Mouse (Mus musculus) Patski (cell line): Measurements from ENCODE around the gene Ergic3. TPM values are rescaled to one million over a fixed set of nuclear protein-coding genes. Genes with fewer than 3 reads are reported as not detected.

Source experiments
- ATAC-seq: fragments of 100-300 bp; one replicate; pipeline ENCODE4 v1.8.0; 2021
- CTCF ChIA-PET: fragments of 350-600 bp; sonication (Branson Sonifier 250); formaldehyde crosslinking; loops from one replicate; lab custom pipeline; 2022; ENCODE audit warnings: inconsistent platforms; lab: Charles Lee
- POLR2A ChIA-PET: fragments of 350-600 bp; sonication (Branson Sonifier 250); formaldehyde crosslinking; loops from one replicate; lab custom pipeline; 2022; ENCODE audit warnings: antibody characterized with exemption, inconsistent platforms; lab: Charles Lee
- DNase-seq: peaks from one replicate; pipeline ENCODE4 v3.0.0-alpha.2; 2011; ENCODE audit warnings: low read depth, low spot score
- H3K27me3 ChIP-seq: fragments of 371-371 bp; one replicate; pipeline ENCODE4 v1.5.1; 2021
- CTCF ChIP-seq: fragments of 100-300 bp; IDR thresholded peaks from one replicate; pipeline ENCODE4 v1.5.1; 2021
- in situ Hi-C: fragments of 300-500 bp; cut with MboI; formaldehyde crosslinking; loops from 3 replicates; pipeline ENCODE4 v1.11.1; 2018; ENCODE audit warnings: low pct_unique_long_range_greater_than_20kb, mixed read lengths
- polyA plus RNA-seq: library from polyadenylated mRNA; unstranded; gene quantifications from one replicate; pipeline ENCODE4 v1.2.3, GENCODE M21; 2021

Ergic3 gene
- polyA plus RNA-seq = 232 TPM

GRCm38 (mm10) chr2:156007888-156008532 lies at the start of gene Ergic3, which contains the start of gene 6430550D23Rik:
Ergic3 (plus strand) TSS chr2:156008045.
6430550D23Rik (minus strand) TSS chr2:156007977.
- no peak for TF ChIP-seq CTCF
- no peaks in the 10 kb centered on the region for H3K27me3 ChIP-seq
- ATAC-seq = peak; percentile 96
- peak; percentile 88 for DNase-seq
- ChIA-PET CTCF (no interaction called here), POLR2A (interaction anchor here (1.9 kb wide), 1 partner anchor 29 kb away, joined by 5 read pairs; no protein-coding TSS in a partner anchor)
- in situ Hi-C loops = loop anchor here (5.0 to 25.0 kb wide), 2 partner anchors 134 to 279 kb away; partner anchors contain the start of genes Nfs1 and Romo1

GRCm38 (mm10) chr2:155959981-155960380 lies 47.9 kb upstream of the Ergic3 start:
- no peaks in the 10 kb centered on the region for H3K27me3 ChIP-seq
- in situ Hi-C loops = loop anchor here (10.0 to 25.0 kb wide), 2 partner anchors 177 to 285 kb away; partner anchors contain the start of genes Gm28036, Nfs1 and Romo1
- ChIA-PET CTCF (no interaction called here), POLR2A (no interaction called here)
- no peak for ATAC-seq
- no peak for TF ChIP-seq CTCF
- DNase-seq = no peak

- ATAC-seq = no peak
- in situ Hi-C loops = loop anchor here (25.0 kb wide), 1 partner anchor 175 kb away; the partner anchor contains the start of genes Gm28036, Nfs1 and Romo1
- CTCF ChIA-PET = no interaction called here
Observed at GRCm38 (mm10) chr2:155961862-155962261, 46.0 kb upstream of the Ergic3 start.

GRCm38 (mm10) chr2:155962991-155963390 lies 44.9 kb upstream of the Ergic3 start:
- TF ChIP-seq CTCF = no peak
- no peak for DNase-seq
- CTCF ChIA-PET = interaction anchor here (1.4 kb wide), 1 partner anchor 9 kb away, joined by 4 read pairs; no protein-coding TSS in a partner anchor
- H3K27me3 ChIP-seq = no peaks in the 10 kb centered on the region
- no peak for ATAC-seq
- POLR2A ChIA-PET = no interaction called here
- in situ Hi-C loops = loop anchor here (25.0 kb wide), 1 partner anchor 174 kb away; the partner anchor contains the start of genes Gm28036, Nfs1 and Romo1

More at GRCm38 (mm10) chr2:155961862-155962261, 46.0 kb upstream of the Ergic3 start:
- H3K27me3 ChIP-seq = no peaks in the 10 kb centered on the region
- no peak for TF ChIP-seq CTCF
- no peak for DNase-seq
- POLR2A ChIA-PET = no interaction called here

GRCm38 (mm10) chr2:155973348-155973747 lies 34.5 kb upstream of the Ergic3 start:
- no peak for DNase-seq
- CTCF ChIA-PET = no interaction called here
- no peaks in the 10 kb centered on the region for H3K27me3 ChIP-seq
- no peak for TF ChIP-seq CTCF
- no peak for ATAC-seq
- in situ Hi-C loops = loop anchor here (25.0 kb wide), 1 partner anchor 164 kb away; the partner anchor contains the start of genes Gm28036, Nfs1 and Romo1
- POLR2A ChIA-PET = no interaction called here

GRCm38 (mm10) chr2:155974087-155974731 lies 33.6 kb upstream of the Ergic3 start:
- ChIA-PET CTCF (no interaction called here), POLR2A (no interaction called here)
- ATAC-seq (no peak), DNase-seq (no peak)
- TF ChIP-seq CTCF = no peak
- in situ Hi-C loops = loop anchor here (25.0 kb wide), 1 partner anchor 163 kb away; the partner anchor contains the start of genes Gm28036, Nfs1 and Romo1
- no peaks in the 10 kb centered on the region for H3K27me3 ChIP-seq

GRCm38 (mm10) chr2:155979328-155979991 lies 28.4 kb upstream of the Ergic3 start:
- in situ Hi-C loops = no loop called here
- no peak for TF ChIP-seq CTCF

GRCm38 (mm10) chr2:155985776-155986175 lies 22.1 kb upstream of the Ergic3 start:
- DNase-seq = no peak
- ChIA-PET POLR2A (no interaction called here), CTCF (interaction anchor here (0.9 kb wide), 1 partner anchor 16 kb away, joined by 4 read pairs; no protein-coding TSS in a partner anchor)
- no peaks in the 10 kb centered on the region for H3K27me3 ChIP-seq
- in situ Hi-C loops = no loop called here
- TF ChIP-seq CTCF = no peak
- ATAC-seq = no peak

More at GRCm38 (mm10) chr2:155979328-155979991, 28.4 kb upstream of the Ergic3 start:
- ATAC-seq (peak; percentile 93), DNase-seq (peak; percentile 58)
- ChIA-PET CTCF (interaction anchor here (0.8 to 1.5 kb wide), 4 partner anchors 13 to 22 kb away, joined by 3 to 4 read pairs (median 3); no protein-coding TSS in a partner anchor), POLR2A (interaction anchor here (0.6 to 1.3 kb wide), 3 partner anchors 22 to 29 kb away, joined by 3 to 5 read pairs (median 4); partner anchors contain the start of genes 6430550D23Rik, Cep250 and Ergic3)
- no peaks in the 10 kb centered on the region for H3K27me3 ChIP-seq

- H3K27me3 ChIP-seq = no peaks in the 10 kb centered on the region
- ChIA-PET POLR2A (no interaction called here), CTCF (interaction anchor here (1.0 to 1.9 kb wide), 2 partner anchors 9 to 16 kb away, joined by 3 to 5 read pairs; no protein-coding TSS in a partner anchor)
- ATAC-seq (no peak), DNase-seq (no peak)
- in situ Hi-C loops = no loop called here
- TF ChIP-seq CTCF = no peak
Observed at GRCm38 (mm10) chr2:155987131-155987530, 20.7 kb upstream of the Ergic3 start.

GRCm38 (mm10) chr2:155989085-155989484 lies 18.8 kb upstream of the Ergic3 start:
- in situ Hi-C loops = no loop called here
- CTCF ChIA-PET = no interaction called here
- no peaks in the 10 kb centered on the region for H3K27me3 ChIP-seq

More at GRCm38 (mm10) chr2:155989085-155989484, 18.8 kb upstream of the Ergic3 start:
- DNase-seq (no peak), ATAC-seq (no peak)
- TF ChIP-seq CTCF = no peak
- POLR2A ChIA-PET = no interaction called here
